Mouse (Mus musculus) hindbrain, embryonic 12.5 days (tissue): ENCODE data around the gene Btk. TPM values are rescaled to one million over a fixed set of nuclear protein-coding genes. Genes with fewer than 3 reads are reported as not detected.
A peak's percentile ranks its signal among the peaks of the same experiment; 100 is the strongest.
"Not testable (repeated sequence)": the region's sequence is repeated elsewhere in the genome, so short reads cannot be mapped to it uniquely, and the experiment has no call there.

Experiments
- ATAC-seq: fragments of 200-750 bp; cut with Nextera tagmentation; 2 replicates; pipeline ENCODE4 v1.8.0; 2017; ENCODE audit warnings: moderate TSS enrichment; ENCODE audit not compliant: low FRiP score
- H3K27ac ChIP-seq: fragments of 300-500 bp; sonication (generic); 2 replicates; pipeline ENCODE4 v1.5.1; 2016; ENCODE audit warnings: mild to moderate bottlenecking
- H3K27me3 ChIP-seq: fragments of 300-500 bp; sonication (generic); 2 replicates; pipeline ENCODE4 v1.6.1; 2016; ENCODE audit warnings: mild to moderate bottlenecking
- H3K36me3 ChIP-seq: fragments of 300-500 bp; sonication (generic); 2 replicates; pipeline ENCODE4 v1.6.1; 2016; ENCODE audit warnings: mild to moderate bottlenecking
- H3K4me1 ChIP-seq: fragments of 300-500 bp; sonication (generic); 2 replicates; pipeline ENCODE4 v1.6.1; 2016
- H3K4me2 ChIP-seq: fragments of 300-500 bp; sonication (generic); replicated peaks from 2 replicates; pipeline ENCODE4 v1.6.1; 2016; ENCODE audit warnings: mild to moderate bottlenecking
- H3K4me3 ChIP-seq: fragments of 300-500 bp; sonication (generic); 2 replicates; pipeline ENCODE4 v1.5.1; 2016; ENCODE audit warnings: mild to moderate bottlenecking
- H3K9ac ChIP-seq: fragments of 300-500 bp; sonication (generic); 2 replicates; pipeline ENCODE4 v1.6.1; 2016; ENCODE audit warnings: mild to moderate bottlenecking, moderate library complexity
- H3K9me3 ChIP-seq: fragments of 300-500 bp; sonication (generic); replicated peaks from 2 replicates; pipeline ENCODE4 v1.6.1; 2016; ENCODE audit warnings: mild to moderate bottlenecking
- WGBS: fragments of 180-500 bp; shearing (Covaris S2); methylation state at CpG from one replicate; pipeline ENCODE4 v1.1.7; 2016; 5-methylcytosine and 5-hydroxymethylcytosine counted together
- polyA plus RNA-seq: library from polyadenylated mRNA; unstranded; fragments of >200 nt; fragmentation: Nextera tagmentation; extraction: Ambion mirVana; gene quantifications from 2 replicates; pipeline ENCODE4 v1.2.1, GENCODE M21; 2016

Btk gene
- polyA plus RNA-seq, 1 experiment from 2014 or later = 0.85 TPM

GRCm38 (mm10) chrX:134564326-134564725, 19.0 kb downstream of the Btk start:
- no peak overlapping the region for H3K27ac ChIP-seq
- no peaks in the 10 kb centered on the region for H3K36me3 ChIP-seq
- H3K4me2 ChIP-seq = no peak overlapping the region
- no peak overlapping the region for H3K4me3 ChIP-seq
- WGBS = 89% methylated on average over 4 of the region's 4 CpGs
- no peaks in the 10 kb centered on the region for H3K4me1 ChIP-seq
- H3K9me3 ChIP-seq = no peaks in the 10 kb centered on the region
- H3K9ac ChIP-seq = no peak overlapping the region
- ATAC-seq = no peak
- H3K27me3 ChIP-seq = no peaks in the 10 kb centered on the region

- Histone ChIP-seq H3K4me3 (no peak overlapping the region), H3K27me3 (no peaks in the 10 kb centered on the region), H3K9me3 (no peaks in the 10 kb centered on the region), H3K4me2 (no peak overlapping the region), H3K4me1 (no peaks in the 10 kb centered on the region), H3K36me3 (no peaks in the 10 kb centered on the region), H3K9ac (no peak overlapping the region), H3K27ac (no peak overlapping the region)
- WGBS = 78% methylated on average over 6 of the region's 6 CpGs
- ATAC-seq = no peak
Measured at GRCm38 (mm10) chrX:134554425-134554824, 28.9 kb downstream of the Btk start.

- Histone ChIP-seq H3K27me3 (no peaks in the 10 kb centered on the region), H3K27ac (no peak overlapping the region), H3K9ac (no peak overlapping the region), H3K36me3 (no peaks in the 10 kb centered on the region), H3K9me3 (no peaks in the 10 kb centered on the region), H3K4me2 (no peak overlapping the region), H3K4me3 (no peak overlapping the region), H3K4me1 (no peaks in the 10 kb centered on the region)
- 84% methylated on average over 4 of the region's 4 CpGs for WGBS
- ATAC-seq = no peak
Measured at GRCm38 (mm10) chrX:134553326-134553725, 30.0 kb downstream of the Btk start.

GRCm38 (mm10) chrX:134550903-134551302, 32.5 kb downstream of the Btk start:
- no peak overlapping the region for H3K27ac ChIP-seq
- H3K4me1 ChIP-seq = no peaks in the 10 kb centered on the region
- H3K4me3 ChIP-seq = no peak overlapping the region
- no peaks in the 10 kb centered on the region for H3K27me3 ChIP-seq
- 25% methylated on average over 5 of the region's 5 CpGs for WGBS
- H3K9ac ChIP-seq = no peak overlapping the region
- no peak overlapping the region for H3K4me2 ChIP-seq
- no peaks in the 10 kb centered on the region for H3K36me3 ChIP-seq
- peak; percentile 48; the same call in 1 of the 2 replicates for ATAC-seq
- H3K9me3 ChIP-seq = no peaks in the 10 kb centered on the region

- WGBS = 93% methylated on average over 4 of the region's 4 CpGs
- no peak for ATAC-seq
- Histone ChIP-seq H3K36me3 (no peaks in the 10 kb centered on the region), H3K9ac (no peak overlapping the region), H3K4me3 (no peak overlapping the region), H3K4me1 (no peaks in the 10 kb centered on the region), H3K27me3 (no peaks in the 10 kb centered on the region), H3K27ac (no peak overlapping the region), H3K9me3 (no peaks in the 10 kb centered on the region), H3K4me2 (no peak overlapping the region)
Measured at GRCm38 (mm10) chrX:134547330-134547729, 36.0 kb downstream of the Btk start.

GRCm38 (mm10) chrX:134541955-134542308, 41.4 kb downstream of the Btk start:
- H3K27me3 ChIP-seq = no peaks in the 10 kb centered on the region
- no peak overlapping the region; the same call in 1 of the 2 replicates for H3K27ac ChIP-seq
- WGBS = 13% methylated on average over 6 of the region's 6 CpGs
- peak overlapping the region; percentile 46 for H3K4me3 ChIP-seq
- no peaks in the 10 kb centered on the region for H3K9me3 ChIP-seq
- H3K9ac ChIP-seq = peak overlapping the region; percentile 43
- peak; percentile 48; the same call in 1 of the 2 replicates for ATAC-seq
- H3K4me1 ChIP-seq = no peaks in the 10 kb centered on the region
- no peaks in the 10 kb centered on the region for H3K36me3 ChIP-seq
- H3K4me2 ChIP-seq = peak overlapping the region; percentile 58

GRCm38 (mm10) chrX:134541145-134541954, 42.0 kb downstream of the Btk start, which contains the start of gene Timm8a1:
TSS of gene Timm8a1 (minus strand) at chrX:134541865.
- Histone ChIP-seq H3K4me2 (peak within 1 kb of the TSS; percentile 58), H3K4me1 (no peaks in the 10 kb centered on the region), H3K36me3 (no peaks in the 10 kb centered on the region), H3K4me3 (peak within 1 kb of the TSS; percentile 46), H3K27ac (peak within 1 kb of the TSS; percentile 52; the same call in 1 of the 2 replicates), H3K27me3 (no peaks in the 10 kb centered on the region), H3K9me3 (no peaks in the 10 kb centered on the region), H3K9ac (peak within 1 kb of the TSS; percentile 53)
- ATAC-seq = peak; percentile 93
- WGBS = 23% methylated on average over 48 of the region's 61 CpGs

GRCm38 (mm10) chrX:134540414-134541135, 42.8 kb downstream of the Btk start:
- peak overlapping the region; percentile 58 for H3K4me2 ChIP-seq
- no peaks in the 10 kb centered on the region for H3K9me3 ChIP-seq
- H3K4me3 ChIP-seq = peak overlapping the region; percentile 46
- no peaks in the 10 kb centered on the region for H3K36me3 ChIP-seq
- WGBS = 23% methylated on average over 12 of the region's 12 CpGs
- no peak; the same call in 1 of the 2 replicates for ATAC-seq
- H3K27ac ChIP-seq = no peak overlapping the region
- no peaks in the 10 kb centered on the region for H3K4me1 ChIP-seq
- H3K9ac ChIP-seq = peak overlapping the region; percentile 53
- no peaks in the 10 kb centered on the region for H3K27me3 ChIP-seq

GRCm38 (mm10) chrX:134539795-134540194, 43.6 kb downstream of the Btk start:
- not testable (repeated sequence) for H3K9ac ChIP-seq, H3K4me1 ChIP-seq, H3K9me3 ChIP-seq, H3K36me3 ChIP-seq, H3K27ac ChIP-seq, H3K4me3 ChIP-seq, H3K27me3 ChIP-seq, H3K4me2 ChIP-seq, ATAC-seq
- 93% methylated on average over 10 of the region's 10 CpGs for WGBS

- Histone ChIP-seq H3K27ac (no peak overlapping the region), H3K4me3 (no peak overlapping the region), H3K4me2 (no peak overlapping the region), H3K4me1 (no peaks in the 10 kb centered on the region), H3K9me3 (no peaks in the 10 kb centered on the region), H3K27me3 (no peaks in the 10 kb centered on the region), H3K9ac (no peak overlapping the region), H3K36me3 (no peaks in the 10 kb centered on the region)
- 91% methylated on average over 2 of the region's 2 CpGs for WGBS
- no peak for ATAC-seq
Measured at GRCm38 (mm10) chrX:134533346-134533745, 50.0 kb downstream of the Btk start.

- WGBS = 82% methylated on average over 4 of the region's 4 CpGs
- Histone ChIP-seq H3K9me3 (no peaks in the 10 kb centered on the region), H3K27me3 (no peaks in the 10 kb centered on the region), H3K36me3 (no peaks in the 10 kb centered on the region), H3K27ac (no peak overlapping the region), H3K4me2 (no peak overlapping the region), H3K9ac (no peak overlapping the region), H3K4me1 (no peaks in the 10 kb centered on the region), H3K4me3 (no peak overlapping the region)
- ATAC-seq = no peak
Measured at GRCm38 (mm10) chrX:134525260-134525659, 58.1 kb downstream of the Btk start.

- ATAC-seq = no peak
- H3K27ac ChIP-seq = no peak overlapping the region
- WGBS = 80% methylated on average over 4 of the region's 4 CpGs
- no peak overlapping the region for H3K4me2 ChIP-seq
- H3K9me3 ChIP-seq = no peaks in the 10 kb centered on the region
- no peaks in the 10 kb centered on the region for H3K27me3 ChIP-seq
- H3K36me3 ChIP-seq = no peaks in the 10 kb centered on the region
- no peaks in the 10 kb centered on the region for H3K4me1 ChIP-seq
- H3K9ac ChIP-seq = no peak overlapping the region
- no peak overlapping the region for H3K4me3 ChIP-seq
Measured at GRCm38 (mm10) chrX:134523772-134524171, 59.6 kb downstream of the Btk start.
